ENCODE assay signal across 14 mouse cellular contexts in genomic region chr2:13450470-13450869, GRCm38 (mm10). TPM values are rescaled to one million over a fixed set of nuclear protein-coding genes. Genes with fewer than 3 reads are reported as not detected.
DNase-seq lines count a peak whose midpoint lies in the region; ATAC-seq and TF ChIP-seq lines count a peak whose summit lies in the region.
"Had no signal": no experiment of that assay in that cellular context is flagged by ENCODE, and none has a peak within 500 bp of the region (broad histone marks: within the 10 kb centered on the region; RNA-seq: fewer than 3 reads in every experiment).

No protein-coding gene starts in this region.

- peak; percentile 58; the same call in 1 of the 2 replicates for ATAC-seq in hindbrain, embryonic 14.5 days (ENCODE audit: low FRiP score)
- 0 out of 2 replicates have a peak, but pooled peaks have one; percentile 4 for ATAC-seq in midbrain, embryonic 14.5 days (ENCODE audit: low FRiP score, low TSS enrichment)
- ATAC-seq: intestine, postnatal 0 days; lung, postnatal 0 days had no signal

- no peak for TF ChIP-seq CTCF in C2C12 (IDR thresholded peaks at IDR 0.05; ENCODE audit: control insufficient read depth, insufficient read depth, insufficient read length)

- H3K27ac ChIP-seq in hindbrain, embryonic 14.5 days = peak overlapping the region; percentile 9; the same call in 1 of the 2 replicates
- H3K27ac ChIP-seq in midbrain, embryonic 14.5 days (replicated peaks; ENCODE audit: low read depth, low read length) = peak overlapping the region; percentile 46
- H3K27ac ChIP-seq: heart, embryonic 13.5 days; limb, embryonic 12.5 days had no signal

- no peaks in the 10 kb centered on the region for H3K36me3 ChIP-seq in C2C12 (ENCODE audit: control insufficient read depth, insufficient read depth)
- H3K36me3 ChIP-seq in hindbrain, embryonic 14.5 days (replicated peaks; ENCODE audit: control insufficient read depth, insufficient read depth) = no peaks in the 10 kb centered on the region
- H3K36me3 ChIP-seq in midbrain, embryonic 14.5 days (ENCODE audit: control insufficient read depth, insufficient read depth, low read length) = no peaks in the 10 kb centered on the region
- H3K36me3 ChIP-seq: heart, embryonic 13.5 days; limb, embryonic 12.5 days had no signal

- H3K27me3 ChIP-seq in C2C12 (ENCODE audit: control insufficient read depth, insufficient read depth, insufficient read length) = no peaks in the 10 kb centered on the region
- H3K27me3 ChIP-seq in hindbrain, embryonic 14.5 days (ENCODE audit: control insufficient read depth, insufficient read depth, low read length) = no peaks in the 10 kb centered on the region
- H3K27me3 ChIP-seq in midbrain, embryonic 14.5 days (ENCODE audit: control insufficient read depth, insufficient read depth, low read length) = no peaks in the 10 kb centered on the region
- H3K27me3 ChIP-seq: heart, embryonic 13.5 days; limb, embryonic 12.5 days had no signal

- WGBS in hindbrain, embryonic 14.5 days = 48% methylated on average over 2 of the region's 2 CpGs
- 63% methylated on average over 2 of the region's 2 CpGs for WGBS in midbrain, embryonic 14.5 days

- no peaks in the 10 kb centered on the region for H3K79me2 ChIP-seq in C2C12 (ENCODE audit: control insufficient read depth, insufficient read depth)

- no peak overlapping the region for H3K4me2 ChIP-seq in hindbrain, embryonic 14.5 days (replicated peaks)
- no peak overlapping the region for H3K4me2 ChIP-seq in midbrain, embryonic 14.5 days (ENCODE audit: low read length)
- H3K4me2 ChIP-seq: heart, embryonic 13.5 days; limb, embryonic 12.5 days had no signal

- H3K79me3 ChIP-seq in C2C12 (ENCODE audit: low read depth) = no peaks in the 10 kb centered on the region

- no peak overlapping the region for H3K9ac ChIP-seq in hindbrain, embryonic 14.5 days
- no peak overlapping the region for H3K9ac ChIP-seq in midbrain, embryonic 14.5 days (replicated peaks; ENCODE audit: low read length)
- H3K9ac ChIP-seq: heart, embryonic 13.5 days; limb, embryonic 12.5 days had no signal

- H3K9me3 ChIP-seq in hindbrain, embryonic 14.5 days (ENCODE audit: control insufficient read depth, low read length) = no peaks in the 10 kb centered on the region
- no peaks in the 10 kb centered on the region for H3K9me3 ChIP-seq in midbrain, embryonic 14.5 days (ENCODE audit: control insufficient read depth, low read length)
- H3K9me3 ChIP-seq: heart, embryonic 13.5 days; limb, embryonic 12.5 days had no signal

- peaks cover 4% of the 10 kb centered on the region for H3K4me1 ChIP-seq in hindbrain, embryonic 14.5 days (replicated peaks; ENCODE audit: control insufficient read depth, insufficient read depth, low read length)
- H3K4me1 ChIP-seq in midbrain, embryonic 14.5 days (ENCODE audit: control insufficient read depth, insufficient read depth, low read length) = peaks cover 5% of the 10 kb centered on the region; the same call in 1 of the 2 replicates

- intact Hi-C loops in left cerebral cortex, postnatal 4 days (cut with DNase I) = no loop called here

- DNase-seq in embryo, embryonic 10 days (ENCODE audit: low spot score) = peak; percentile 37
- no peak for DNase-seq in embryo, embryonic 9.5 days (ENCODE audit: extremely low spot score)
- peak; percentile 38 for DNase-seq in hindbrain, embryonic 14.5 days (ENCODE audit: low spot score)
- DNase-seq in midbrain, embryonic 14.5 days = peak; percentile 54
- no peak for DNase-seq in urinary bladder, postnatal 4 days (ENCODE audit: low spot score in 2 of 2)
- DNase-seq in left cerebral cortex, postnatal 4 days = no peak
- no peak for DNase-seq in urinary bladder, postnatal 25 days (ENCODE audit: low spot score)
- DNase-seq: B cell, adult 2 months; right cerebral cortex, postnatal 4 days had no signal

- H3ac ChIP-seq in C2C12 (ENCODE audit: control insufficient read depth, insufficient read length, low read depth) = peak overlapping the region; percentile 47

- H3K4me3 ChIP-seq in C2C12 (ENCODE audit: insufficient read depth, poor library complexity, severe bottlenecking) = no peak overlapping the region
- H3K4me3 ChIP-seq in hindbrain, embryonic 14.5 days (replicated peaks; ENCODE audit: low read length) = no peak overlapping the region
- no peak overlapping the region for H3K4me3 ChIP-seq in midbrain, embryonic 14.5 days (replicated peaks; ENCODE audit: low read depth, low read length)
- H3K4me3 ChIP-seq: heart, embryonic 13.5 days; limb, embryonic 12.5 days had no signal

TF ChIP-seq in C2C12, 6 proteins besides CTCF, POLR2A, EP300 and RAD21:
- TF ChIP-seq FOSL1 (IDR thresholded peaks at IDR 0.05; ENCODE audit: insufficient read depth, low read length, poor library complexity, severe bottlenecking) = no peak
- peak; percentile 52 for TF ChIP-seq MYOD1 (IDR thresholded peaks at IDR 0.05; ENCODE audit: control insufficient read depth, insufficient read length, low read depth)

RNA-seq across cellular contexts. Expression of gene Cubn, which starts 41.1 kb away (rescaled TPM):
- 0.36 TPM for polyA plus RNA-seq in C2C12 (2012; fragmentation: generic; extraction: Trizol)
- polyA plus RNA-seq in hindbrain, embryonic 14.5 days (2014; fragmentation: Nextera tagmentation; extraction: Ambion mirVana) = 0.21 and 0.38 TPM in 2 replicates
- 0.54 and 0.67 TPM in 2 replicates for polyA plus RNA-seq in midbrain, embryonic 14.5 days (2014; fragmentation: Nextera tagmentation; extraction: Ambion mirVana)
- under 1 TPM; 0.54 to 0.62 TPM for total RNA-seq in left cerebral cortex, postnatal 4 days (2021)

Comparison
In these comparisons a context has a peak if more than half of its experiments do, and no peak if none do; other contexts are left out.
1. DNase-seq: peak in embryo, embryonic 10 days (single experiment), hindbrain, embryonic 14.5 days (single experiment) and midbrain, embryonic 14.5 days (single experiment); none in embryo, embryonic 9.5 days (single experiment), urinary bladder, postnatal 4 days (0 of 2), left cerebral cortex, postnatal 4 days (single experiment) and urinary bladder, postnatal 25 days (single experiment).